Mouse (Mus musculus): ENCODE data around the gene Alg1. TPM values are rescaled to one million over a fixed set of nuclear protein-coding genes. Genes with fewer than 3 reads are reported as not detected.

Gene Alg1
- polyA plus RNA-seq, 1 experiment from 2014 or later = 29.1 TPM

Other genes with a start within 250 kb of the Alg1 start
- gene Sept12, start 235.8 kb upstream of the Alg1 start, polyA plus RNA-seq (2015; fragmentation: Nextera tagmentation; extraction: Ambion mirVana) = not detected in 2 replicates
- gene Smim22, start 226.3 kb upstream of the Alg1 start, polyA plus RNA-seq (2015; fragmentation: Nextera tagmentation; extraction: Ambion mirVana) = 99.2 and 112 TPM in 2 replicates
- 46.2 and 51.7 TPM in 2 replicates for gene Rogdi, start 220.1 kb upstream of the Alg1 start, polyA plus RNA-seq (2015; fragmentation: Nextera tagmentation; extraction: Ambion mirVana)
- gene Glyr1, start 183.8 kb upstream of the Alg1 start, polyA plus RNA-seq (2015; fragmentation: Nextera tagmentation; extraction: Ambion mirVana) = 129 and 136 TPM in 2 replicates
- 15.4 and 17.0 TPM in 2 replicates for gene Ubn1, start 183.6 kb upstream of the Alg1 start, polyA plus RNA-seq (2015; fragmentation: Nextera tagmentation; extraction: Ambion mirVana)
- 4.4 and 4.7 TPM in 2 replicates for gene Ppl, start 101.2 kb upstream of the Alg1 start, polyA plus RNA-seq (2015; fragmentation: Nextera tagmentation; extraction: Ambion mirVana)
- gene Sec14l5, start 86.5 kb upstream of the Alg1 start, polyA plus RNA-seq (2015; fragmentation: Nextera tagmentation; extraction: Ambion mirVana) = 0.03 TPM in 1 of 2 replicates, not detected in the other
- 27.6 and 29.9 TPM in 2 replicates for gene Nagpa, start 29.6 kb upstream of the Alg1 start, polyA plus RNA-seq (2015; fragmentation: Nextera tagmentation; extraction: Ambion mirVana)
- gene AU021092, start 11.3 kb upstream of the Alg1 start, polyA plus RNA-seq (2015; fragmentation: Nextera tagmentation; extraction: Ambion mirVana) = 4.1 and 4.9 TPM in 2 replicates
- 30.4 and 38.4 TPM in 2 replicates for gene Eef2kmt, start 22.4 kb downstream of the Alg1 start, polyA plus RNA-seq (2015; fragmentation: Nextera tagmentation; extraction: Ambion mirVana)